Mouse (Mus musculus) stomach, embryonic 15.5 days (tissue): ENCODE data around the gene Mtmr12. TPM values are rescaled to one million over a fixed set of nuclear protein-coding genes. Genes with fewer than 3 reads are reported as not detected.

Source experiments
- ATAC-seq: fragments of 200-750 bp; cut with Nextera tagmentation; 2 replicates; pipeline ENCODE4 v1.8.0; 2017; ENCODE audit warnings: low read depth, moderate number of reproducible peaks, moderate TSS enrichment; ENCODE audit not compliant: insufficient read depth, low FRiP score
- H3K27ac ChIP-seq: fragments of 300-500 bp; sonication (generic); 2 replicates; pipeline ENCODE4 v1.5.1; 2015; ENCODE audit warnings: mild to moderate bottlenecking, inconsistent platforms
- H3K27me3 ChIP-seq: fragments of 300-500 bp; sonication (generic); replicated peaks from 2 replicates; pipeline ENCODE4 v1.6.1; 2015; ENCODE audit warnings: inconsistent platforms
- H3K36me3 ChIP-seq: fragments of 300-500 bp; sonication (generic); 2 replicates; pipeline ENCODE4 v1.6.1; 2015; ENCODE audit warnings: inconsistent platforms
- H3K4me1 ChIP-seq: fragments of 300-500 bp; sonication (generic); 2 replicates; pipeline ENCODE4 v1.6.1; 2015; ENCODE audit warnings: inconsistent platforms
- H3K4me2 ChIP-seq: fragments of 300-500 bp; sonication (generic); 2 replicates; pipeline ENCODE4 v1.6.1; 2015; ENCODE audit warnings: mild to moderate bottlenecking, inconsistent platforms
- H3K4me3 ChIP-seq: fragments of 300-500 bp; sonication (generic); replicated peaks from 2 replicates; pipeline ENCODE4 v1.5.1; 2015; ENCODE audit warnings: inconsistent platforms
- H3K9ac ChIP-seq: fragments of 300-500 bp; sonication (generic); 2 replicates; pipeline ENCODE4 v1.6.1; 2015; ENCODE audit warnings: inconsistent platforms
- H3K9me3 ChIP-seq: fragments of 300-500 bp; sonication (generic); 2 replicates; pipeline ENCODE4 v1.6.1; 2016; ENCODE audit warnings: inconsistent platforms
- WGBS: fragments of 180-500 bp; shearing (Covaris S2); methylation state at CpG from one replicate; pipeline ENCODE4 v1.1.7; 2015; 5-methylcytosine and 5-hydroxymethylcytosine counted together
- microRNA counts: library from miRNA; unstranded; fragments of <30 nt; microRNA quantifications from one replicate; lab custom pipeline; 2016
- microRNA-seq: library from miRNA; unstranded; fragments of <30 nt; microRNA quantifications from one replicate; pipeline ENCODE4, GENCODE M21; 2016
- polyA plus RNA-seq: library from polyadenylated mRNA; unstranded; fragments of >200 nt; fragmentation: Nextera tagmentation; extraction: Ambion mirVana; gene quantifications from 2 replicates; pipeline ENCODE4 v1.2.1, GENCODE M21; 2015

Gene Mtmr12
- polyA plus RNA-seq, 1 experiment from 2014 or later = 14.9 TPM

DNA sequence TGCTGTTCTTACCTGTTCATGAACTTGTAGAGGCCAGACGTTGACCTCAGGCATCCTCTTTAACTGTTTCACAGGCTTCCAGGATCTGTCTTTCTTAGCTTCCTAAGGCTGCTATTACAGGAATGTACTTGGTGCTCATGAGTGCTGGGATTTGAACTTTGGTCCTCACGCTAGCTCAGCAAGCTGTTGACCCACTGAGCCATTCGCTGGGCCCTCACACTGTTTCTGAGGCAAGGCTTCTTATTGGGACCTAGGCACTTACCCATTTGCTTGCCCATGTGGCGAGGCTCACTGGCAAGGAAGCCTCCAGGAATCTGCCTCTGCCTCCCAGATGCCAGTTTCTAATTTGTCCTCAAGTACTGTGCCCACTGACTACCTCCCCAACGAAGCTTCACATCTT is 115.1 kb downstream of the Mtmr12 start:
- Histone ChIP-seq H3K9ac (no peak overlapping the region), H3K27ac (no peak overlapping the region), H3K4me2 (peak overlapping the region; percentile 76; the same call in 1 of the 2 replicates), H3K4me3 (no peak overlapping the region), H3K9me3 (no peaks in the 10 kb centered on the region), H3K27me3 (no peaks in the 10 kb centered on the region), H3K4me1 (peaks cover 9% of the 10 kb centered on the region; the same call in 1 of the 2 replicates), H3K36me3 (no peaks in the 10 kb centered on the region)
- ATAC-seq = no peak
- 47% methylated on average over 5 of the region's 5 CpGs for WGBS

DNA sequence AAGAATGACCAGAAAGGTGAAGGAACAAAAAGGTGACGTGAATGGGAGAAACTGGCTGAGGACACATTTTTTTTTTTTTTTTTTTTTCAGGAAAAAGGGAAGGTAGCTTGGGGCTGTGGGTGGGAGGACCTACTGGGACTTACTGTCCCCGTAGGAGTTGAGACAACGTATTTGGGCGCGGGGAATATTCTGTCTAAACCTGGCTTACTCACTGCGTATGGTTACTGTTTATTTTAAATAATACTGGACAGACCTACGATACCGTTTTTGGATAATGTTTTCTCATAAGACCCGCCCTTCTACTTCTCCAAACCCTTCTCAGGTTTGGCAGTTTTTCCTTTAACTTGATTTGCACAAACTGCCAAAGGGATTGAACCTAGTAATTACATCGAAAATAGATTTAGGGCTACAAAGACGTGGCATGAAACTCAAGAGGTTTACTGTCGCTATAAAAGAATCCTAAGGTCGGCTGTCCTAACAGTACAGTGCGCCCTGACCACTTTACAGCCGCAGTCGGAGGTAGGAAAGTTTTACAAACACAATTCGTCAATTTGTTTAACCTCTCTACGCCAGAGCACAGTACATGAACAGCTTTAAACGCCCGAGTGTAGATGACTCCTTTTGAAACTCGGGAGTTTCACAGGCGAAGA is 115.7 kb downstream of the Mtmr12 start:
- Histone ChIP-seq H3K9ac (peak overlapping the region; percentile 76; the same call in 1 of the 2 replicates), H3K4me1 (peaks cover 9% of the 10 kb centered on the region; the same call in 1 of the 2 replicates), H3K27me3 (no peaks in the 10 kb centered on the region), H3K36me3 (no peaks in the 10 kb centered on the region), H3K27ac (peak overlapping the region; percentile 86), H3K4me3 (peak overlapping the region; percentile 100), H3K9me3 (no peaks in the 10 kb centered on the region), H3K4me2 (peak overlapping the region; percentile 76)
- ATAC-seq = peak; percentile 9
- WGBS = 1% methylated on average over 22 of the region's 22 CpGs

DNA sequence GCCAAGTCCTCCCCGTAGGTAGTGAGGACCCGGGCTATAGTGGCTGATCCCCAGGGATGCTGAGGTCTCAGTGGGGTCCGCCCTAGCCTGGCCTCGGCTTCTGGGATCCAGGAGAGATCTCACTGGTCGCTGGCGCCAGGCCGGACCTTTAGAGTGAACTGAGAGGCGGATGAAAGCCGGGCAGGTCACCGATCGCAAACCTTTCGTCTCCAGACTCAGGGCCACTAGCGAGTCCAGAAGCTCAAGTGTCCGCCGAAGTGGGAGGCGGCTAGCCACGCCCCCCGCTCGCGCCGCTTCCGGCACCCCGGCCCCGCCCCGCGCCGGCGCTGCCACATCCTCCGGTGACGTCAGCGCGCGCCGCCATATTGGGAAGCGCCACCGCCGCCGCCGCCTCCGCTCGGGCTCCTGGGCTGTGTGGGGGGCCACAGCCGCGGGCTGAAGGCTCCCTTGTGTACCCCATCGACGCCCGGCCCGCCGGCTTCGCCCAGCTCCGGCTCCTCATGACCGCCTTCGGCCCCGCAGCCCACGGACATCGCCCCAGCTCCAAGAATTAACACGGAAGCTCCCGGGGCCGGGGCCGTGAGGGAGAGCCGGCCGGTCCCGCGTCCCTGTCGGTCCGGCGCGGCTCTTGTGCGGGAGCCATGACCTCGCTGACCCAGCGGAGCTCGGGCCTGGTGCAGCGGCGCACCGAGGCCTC is 116.4 kb downstream of the Mtmr12 start, which contains the start of gene Golph3:
Gene Golph3, plus strand, starts transcription at position 360 of the 697 bp plus-strand sequence.
- Histone ChIP-seq H3K27me3 (no peaks in the 10 kb centered on the region), H3K9me3 (no peaks in the 10 kb centered on the region), H3K27ac (peak within 1 kb of the TSS; percentile 93), H3K4me1 (peaks cover 11% of the 10 kb centered on the region; the same call in 1 of the 2 replicates), H3K4me2 (peak within 1 kb of the TSS; percentile 76), H3K36me3 (no peaks in the 10 kb centered on the region), H3K4me3 (peak within 1 kb of the TSS; percentile 100), H3K9ac (peak within 1 kb of the TSS; percentile 97)
- ATAC-seq = peak; percentile 94
- WGBS = under 1% methylated on average over 61 of the region's 74 CpGs

DNA sequence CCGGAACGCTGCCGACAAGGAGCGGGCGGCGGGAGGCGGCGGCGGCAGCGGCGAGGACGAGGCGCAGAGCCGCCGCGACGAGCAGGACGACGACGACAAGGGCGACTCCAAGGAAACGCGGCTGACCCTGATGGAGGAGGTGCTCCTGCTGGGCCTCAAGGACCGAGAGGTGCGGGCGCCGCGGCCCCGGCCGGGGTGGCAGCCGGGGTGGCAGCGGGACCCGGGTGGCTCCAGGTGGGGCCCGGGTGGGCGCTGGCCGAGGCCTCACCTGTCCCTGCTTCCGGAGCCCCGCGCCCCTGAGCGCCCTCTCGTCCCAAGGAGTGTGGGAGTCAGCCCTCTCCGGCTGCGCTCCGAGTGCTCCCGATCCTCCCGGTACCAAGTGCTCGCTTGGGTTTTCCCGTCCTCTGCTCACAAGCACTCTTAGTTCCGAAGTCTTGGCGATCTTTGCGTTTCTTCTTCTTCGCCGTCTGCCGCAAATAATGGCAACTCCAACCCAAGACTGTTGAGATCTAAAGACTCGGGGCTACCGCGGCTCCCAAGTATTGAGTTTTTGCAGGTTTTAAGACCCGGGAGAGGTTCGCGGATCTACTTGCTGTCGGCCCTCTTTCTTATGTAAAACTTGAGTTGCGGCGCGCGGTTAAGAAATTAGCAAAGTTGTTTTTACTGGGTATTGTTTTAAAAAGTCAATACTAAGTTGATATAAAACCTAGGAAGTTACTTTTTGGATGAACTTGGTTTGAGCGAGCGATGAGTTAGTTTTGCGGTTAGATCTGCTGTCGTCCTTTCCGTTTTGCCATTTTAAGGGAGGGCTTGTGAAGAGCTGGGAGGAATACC is 117.2 kb downstream of the Mtmr12 start, which contains the start of gene 1810049J17Rik:
Gene 1810049J17Rik, minus strand, starts transcription at position 112 of the 834 bp plus-strand sequence.
- peak; percentile 28; the same call in 1 of the 2 replicates for ATAC-seq
- Histone ChIP-seq H3K36me3 (no peaks in the 10 kb centered on the region), H3K4me2 (peak within 1 kb of the TSS; percentile 76), H3K27me3 (no peaks in the 10 kb centered on the region), H3K4me3 (peak within 1 kb of the TSS; percentile 100), H3K9ac (peak within 1 kb of the TSS; percentile 97), H3K9me3 (no peaks in the 10 kb centered on the region), H3K27ac (peak within 1 kb of the TSS; percentile 93), H3K4me1 (peaks cover 11% of the 10 kb centered on the region; the same call in 1 of the 2 replicates)
- under 1% methylated on average over 70 of the region's 70 CpGs for WGBS

DNA sequence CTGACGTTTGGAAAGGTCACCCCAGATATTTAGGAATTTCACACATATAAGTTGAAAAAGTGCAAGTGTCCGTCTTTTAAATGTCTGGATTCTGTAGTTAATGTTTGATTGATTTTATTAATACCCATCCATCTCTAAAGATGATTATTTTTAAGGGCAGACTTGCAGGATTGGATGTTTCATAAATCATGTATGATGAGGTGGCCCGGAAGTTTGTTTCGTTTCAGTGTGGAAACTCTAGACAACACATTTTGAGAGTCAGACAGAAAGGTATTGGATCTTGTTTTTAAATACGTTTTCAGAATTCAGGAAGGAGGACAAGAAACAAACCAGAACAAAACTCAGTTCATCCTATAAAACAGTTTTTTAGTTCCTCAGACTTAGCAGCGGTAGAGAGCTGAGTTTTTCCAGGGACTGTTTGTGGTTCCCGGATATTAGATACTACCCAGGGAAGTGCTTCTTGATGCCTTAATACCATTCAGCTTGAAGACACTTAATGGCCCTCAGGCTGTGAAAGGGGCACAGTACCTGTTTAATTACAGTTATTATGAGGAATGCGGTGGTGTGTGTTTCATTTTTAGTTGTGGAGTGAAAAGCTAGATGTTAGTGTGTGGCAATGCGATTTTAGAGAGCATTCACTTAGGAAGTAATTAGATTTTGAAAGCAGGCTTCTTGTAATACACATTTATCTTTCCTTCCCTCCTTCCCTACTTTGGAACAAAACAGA is 118.0 kb downstream of the Mtmr12 start:
- H3K4me2 ChIP-seq = peak overlapping the region; percentile 76
- H3K9ac ChIP-seq = peak overlapping the region; percentile 97; the same call in 1 of the 2 replicates
- H3K4me3 ChIP-seq = peak overlapping the region; percentile 100
- H3K9me3 ChIP-seq = no peaks in the 10 kb centered on the region
- H3K27me3 ChIP-seq = no peaks in the 10 kb centered on the region
- WGBS = 8% methylated on average over 9 of the region's 9 CpGs
- no peak overlapping the region for H3K27ac ChIP-seq
- peaks cover 11% of the 10 kb centered on the region; the same call in 1 of the 2 replicates for H3K4me1 ChIP-seq
- ATAC-seq = no peak
- no peaks in the 10 kb centered on the region for H3K36me3 ChIP-seq

MicroRNA genes within 50 kb of the gene (microRNA counts, 519-probe panel; counts per million panel counts)
- microRNA mmu-miR-1898 (lab: Ali Mortazavi, UCI) = 2,078 counts per million, percentile 27 among the panel's probes with 10 or more counts

Small RNA genes lying within 50 kb of the gene (microRNA-seq; reads per million reads assigned to microRNA genes)
- gene Mir1898 = not detected

Other genes with a start within 250 kb of the Mtmr12 start
- gene Sub1, start 208.0 kb upstream of the Mtmr12 start, polyA plus RNA-seq = 645 and 665 TPM in 2 replicates
- 101 and 105 TPM in 2 replicates for gene Zfr, start 87.2 kb upstream of the Mtmr12 start, polyA plus RNA-seq
- 91.3 and 91.4 TPM in 2 replicates for gene Golph3, start 116.4 kb downstream of the Mtmr12 start, polyA plus RNA-seq
- gene 1810049J17Rik, start 116.9 kb downstream of the Mtmr12 start, polyA plus RNA-seq = 0.39 TPM in 1 of 2 replicates, not detected in the other